Mouse (Mus musculus): Measurements from ENCODE around the gene Olfr1039. TPM values are rescaled to one million over a fixed set of nuclear protein-coding genes. Genes with fewer than 3 reads are reported as not detected.
"Not testable (repeated sequence)": the region's sequence is repeated elsewhere in the genome, so short reads cannot be mapped to it uniquely, and the experiment has no call there.

The Olfr1039 gene
- not detected in 2 replicates for polyA plus RNA-seq (2015; fragmentation: Nextera tagmentation; extraction: Ambion mirVana)

GRCm38 (mm10) chr2:86135828-86136227 is at the start of gene Olfr1039:
Olfr1039 (minus strand) TSS chr2:86135928.
- WGBS: 96% methylated on average over 1 of the region's 1 CpGs
- no peaks in the 10 kb centered on the region for H3K4me1 ChIP-seq (replicated peaks)

DNA sequence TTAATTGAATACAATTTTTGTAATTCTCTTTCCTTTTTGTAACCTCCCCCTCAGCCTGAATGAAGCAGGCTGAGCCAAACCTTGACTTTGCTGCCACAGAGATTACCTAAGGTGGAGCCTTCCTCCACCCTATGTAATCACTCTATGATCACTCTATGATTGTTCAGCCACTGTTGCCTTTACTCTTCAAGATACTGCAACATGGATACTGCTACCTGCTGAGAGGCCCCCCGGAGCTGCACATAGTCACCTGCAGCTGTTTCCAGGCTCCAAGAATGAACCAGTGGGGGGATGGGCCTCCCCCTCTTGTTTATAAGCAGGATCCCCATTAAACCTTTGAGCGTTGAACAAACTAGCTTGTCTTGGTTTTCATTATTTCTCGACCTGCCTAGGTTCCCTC is 44.2 kb upstream of the Olfr1039 start:
- H3K36me3 ChIP-seq: no peaks in the 10 kb centered on the region
- no peak overlapping the region for H3K4me3 ChIP-seq
- ATAC-seq (ENCODE audit: low read depth): no peak
- no peak overlapping the region for H3K27ac ChIP-seq (replicated peaks)
- WGBS: 79% methylated on average over 3 of the region's 3 CpGs
- no peak overlapping the region for H3K4me2 ChIP-seq
- no peaks in the 10 kb centered on the region for H3K4me1 ChIP-seq (replicated peaks)
- H3K27me3 ChIP-seq: no peaks in the 10 kb centered on the region
- no peak overlapping the region for H3K9ac ChIP-seq
- no peaks in the 10 kb centered on the region for H3K9me3 ChIP-seq

More at GRCm38 (mm10) chr2:86135828-86136227, at the start of gene Olfr1039:
- no peak for ATAC-seq (ENCODE audit: low read depth)
- no peak within 1 kb of the TSS for H3K9ac ChIP-seq
- no peak within 1 kb of the TSS for H3K27ac ChIP-seq (replicated peaks)
- H3K36me3 ChIP-seq: no peaks in the 10 kb centered on the region
- H3K9me3 ChIP-seq: no peaks in the 10 kb centered on the region
- no peaks in the 10 kb centered on the region for H3K27me3 ChIP-seq
- H3K4me2 ChIP-seq: no peak within 1 kb of the TSS
- no peak within 1 kb of the TSS for H3K4me3 ChIP-seq

DNA sequence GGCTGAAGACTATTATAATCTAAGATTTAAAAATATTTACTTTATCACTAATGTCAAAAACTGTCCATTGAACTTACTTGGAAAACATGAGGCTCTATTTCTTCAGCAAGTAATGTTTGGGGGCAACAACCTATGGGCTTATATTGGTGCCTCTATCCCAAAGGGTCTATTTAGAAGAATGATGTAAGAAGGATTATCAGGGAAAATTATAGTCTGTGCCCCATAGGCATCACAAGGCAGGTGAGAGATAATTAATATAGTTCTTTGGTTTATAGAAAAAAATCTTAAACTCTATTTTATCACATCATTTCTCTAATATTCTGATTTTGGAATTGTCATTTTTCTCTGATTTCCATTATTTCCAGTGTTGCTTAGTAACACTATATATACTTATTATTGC is 42.0 kb upstream of the Olfr1039 start, which contains the start of gene Olfr1044:
TSS of gene Olfr1044 (minus strand) at position 101 of the 400 bp plus-strand sequence.
- Histone ChIP-seq H3K9me3 (no peaks in the 10 kb centered on the region), H3K27ac (replicated peaks) (no peak within 1 kb of the TSS), H3K27me3 (no peaks in the 10 kb centered on the region), H3K4me3 (no peak within 1 kb of the TSS), H3K4me1 (replicated peaks) (no peaks in the 10 kb centered on the region), H3K36me3 (no peaks in the 10 kb centered on the region), H3K4me2 (no peak within 1 kb of the TSS), H3K9ac (no peak within 1 kb of the TSS)
- ATAC-seq (ENCODE audit: low read depth): no peak

GRCm38 (mm10) chr2:86175422-86175821 is 39.7 kb upstream of the Olfr1039 start:
- not testable (repeated sequence) for H3K4me2 ChIP-seq; H3K9ac ChIP-seq; H3K4me3 ChIP-seq; ATAC-seq (ENCODE audit: low read depth); H3K27ac ChIP-seq (replicated peaks); H3K27me3 ChIP-seq; H3K36me3 ChIP-seq; H3K4me1 ChIP-seq (replicated peaks); H3K9me3 ChIP-seq
- WGBS: 86% methylated on average over 7 of the region's 7 CpGs

GRCm38 (mm10) chr2:86167422-86167821 is 31.7 kb upstream of the Olfr1039 start, which contains the start of gene Olfr1043:
Olfr1043 (minus strand) TSS chr2:86167522.
- H3K9me3 ChIP-seq: no peaks in the 10 kb centered on the region
- no peak within 1 kb of the TSS for H3K9ac ChIP-seq
- no peak within 1 kb of the TSS for H3K4me3 ChIP-seq
- H3K36me3 ChIP-seq: no peaks in the 10 kb centered on the region
- no peak within 1 kb of the TSS for H3K27ac ChIP-seq (replicated peaks)
- ATAC-seq (ENCODE audit: low read depth): no peak
- no peaks in the 10 kb centered on the region for H3K4me1 ChIP-seq (replicated peaks)
- no peaks in the 10 kb centered on the region for H3K27me3 ChIP-seq
- no peak within 1 kb of the TSS for H3K4me2 ChIP-seq
- 88% methylated on average over 2 of the region's 2 CpGs for WGBS

DNA sequence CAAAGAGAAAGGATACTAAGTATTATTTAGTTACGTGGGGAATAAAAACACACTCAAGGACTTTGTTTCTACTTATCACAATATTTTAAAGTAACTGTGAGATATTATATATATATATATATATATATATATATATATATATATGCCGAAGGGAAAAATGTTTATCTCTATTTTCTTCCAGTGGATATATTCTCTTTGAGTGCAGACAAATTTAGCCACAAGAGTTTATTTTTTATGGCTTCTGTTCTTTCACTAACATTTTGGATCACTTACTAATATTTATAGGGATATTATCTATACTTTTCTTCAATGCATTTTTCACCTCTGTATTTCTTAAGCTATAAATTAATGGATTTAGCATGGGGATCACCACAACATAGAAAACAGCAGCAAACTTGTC is 26.0 kb upstream of the Olfr1039 start, which contains the start of gene Olfr1042:
TSS of gene Olfr1042 (minus strand) at position 101 of the 400 bp plus-strand sequence.
- no peak for ATAC-seq (ENCODE audit: low read depth)
- no peak within 1 kb of the TSS for H3K4me3 ChIP-seq
- H3K4me1 ChIP-seq (replicated peaks): no peaks in the 10 kb centered on the region
- no peak within 1 kb of the TSS for H3K27ac ChIP-seq (replicated peaks)
- H3K36me3 ChIP-seq: no peaks in the 10 kb centered on the region
- WGBS: 91% methylated on average over 2 of the region's 2 CpGs
- H3K27me3 ChIP-seq: no peaks in the 10 kb centered on the region
- no peak within 1 kb of the TSS for H3K9ac ChIP-seq
- H3K9me3 ChIP-seq: no peaks in the 10 kb centered on the region
- no peak within 1 kb of the TSS for H3K4me2 ChIP-seq

DNA sequence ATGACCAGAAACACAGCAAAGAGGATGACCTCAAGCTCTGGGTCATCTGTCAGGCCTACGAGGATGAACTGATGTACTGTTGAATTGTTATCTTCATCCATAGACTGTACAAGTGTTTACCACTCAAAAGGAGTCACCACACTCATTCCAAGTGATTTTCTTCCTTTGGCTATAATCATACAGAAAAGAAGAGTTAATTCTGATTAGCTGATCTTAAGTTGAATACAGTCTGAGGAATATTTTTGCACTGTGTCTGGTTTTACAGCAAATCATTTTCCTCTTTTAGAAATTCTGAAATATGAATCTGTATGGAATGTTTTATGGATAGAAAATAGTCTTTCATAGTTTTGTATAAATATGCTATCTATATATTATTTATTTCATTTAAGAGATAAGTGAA is 10.9 kb upstream of the Olfr1039 start, which contains the start of gene Olfr1040:
TSS of gene Olfr1040 (minus strand) at position 101 of the 400 bp plus-strand sequence.
- 76% methylated on average over 1 of the region's 1 CpGs for WGBS

GRCm38 (mm10) chr2:86087285-86087684 is 48.4 kb downstream of the Olfr1039 start, which contains the start of gene Olfr1037:
Olfr1037 (minus strand) TSS chr2:86087385.
- Histone ChIP-seq H3K9ac (no peak within 1 kb of the TSS), H3K4me1 (replicated peaks) (no peaks in the 10 kb centered on the region), H3K4me2 (no peak within 1 kb of the TSS), H3K27ac (replicated peaks) (no peak within 1 kb of the TSS), H3K9me3 (no peaks in the 10 kb centered on the region), H3K4me3 (no peak within 1 kb of the TSS), H3K27me3 (no peaks in the 10 kb centered on the region), H3K36me3 (no peaks in the 10 kb centered on the region)
- ATAC-seq (ENCODE audit: low read depth): no peak
- WGBS: 93% methylated on average over 2 of the region's 2 CpGs

More for the DNA sequence above, 10.9 kb upstream of the Olfr1039 start, which contains the start of gene Olfr1040:
- H3K36me3 ChIP-seq: no peaks in the 10 kb centered on the region
- no peak within 1 kb of the TSS for H3K4me2 ChIP-seq
- H3K27me3 ChIP-seq: no peaks in the 10 kb centered on the region
- H3K9ac ChIP-seq: no peak within 1 kb of the TSS
- no peak within 1 kb of the TSS for H3K27ac ChIP-seq (replicated peaks)
- H3K4me1 ChIP-seq (replicated peaks): no peaks in the 10 kb centered on the region
- H3K9me3 ChIP-seq: peaks cover 4% of the 10 kb centered on the region; the same call in 1 of the 2 replicates
- H3K4me3 ChIP-seq: no peak within 1 kb of the TSS
- ATAC-seq (ENCODE audit: low read depth): no peak

GRCm38 (mm10) chr2:86080478-86080877 is 55.2 kb downstream of the Olfr1039 start:
- not testable (repeated sequence) for H3K4me2 ChIP-seq; H3K4me1 ChIP-seq (replicated peaks); H3K27me3 ChIP-seq; H3K9ac ChIP-seq; H3K27ac ChIP-seq (replicated peaks); H3K9me3 ChIP-seq; ATAC-seq (ENCODE audit: low read depth); H3K4me3 ChIP-seq; H3K36me3 ChIP-seq
- WGBS: 90% methylated on average over 1 of the region's 1 CpGs

Other genes with a start within 250 kb of the Olfr1039 start
- not detected in 2 replicates for gene Olfr1024, start 230.9 kb downstream of the Olfr1039 start, polyA plus RNA-seq (2015; fragmentation: Nextera tagmentation; extraction: Ambion mirVana)
- gene Olfr1025-ps1, start 220.7 kb downstream of the Olfr1039 start, polyA plus RNA-seq (2015; fragmentation: Nextera tagmentation; extraction: Ambion mirVana): not detected in 2 replicates
- gene Olfr1026, start 214.4 kb downstream of the Olfr1039 start, polyA plus RNA-seq (2015; fragmentation: Nextera tagmentation; extraction: Ambion mirVana): not detected in 2 replicates
- gene Olfr1028, start 185.5 kb downstream of the Olfr1039 start, polyA plus RNA-seq (2015; fragmentation: Nextera tagmentation; extraction: Ambion mirVana): not detected in 2 replicates
- gene Olfr1029, start 162.0 kb downstream of the Olfr1039 start, polyA plus RNA-seq (2015; fragmentation: Nextera tagmentation; extraction: Ambion mirVana): not detected in 2 replicates
- gene Olfr1030, start 156.7 kb downstream of the Olfr1039 start, polyA plus RNA-seq (2015; fragmentation: Nextera tagmentation; extraction: Ambion mirVana): not detected in 2 replicates
- gene Olfr1031, start 145.6 kb downstream of the Olfr1039 start, polyA plus RNA-seq (2015; fragmentation: Nextera tagmentation; extraction: Ambion mirVana): not detected in 2 replicates
- gene Olfr1032, start 130.4 kb downstream of the Olfr1039 start, polyA plus RNA-seq (2015; fragmentation: Nextera tagmentation; extraction: Ambion mirVana): not detected in 2 replicates
- gene Olfr1033, start 115.3 kb downstream of the Olfr1039 start, polyA plus RNA-seq (2015; fragmentation: Nextera tagmentation; extraction: Ambion mirVana): not detected in 2 replicates
- not detected in 2 replicates for gene Olfr1034, start 90.1 kb downstream of the Olfr1039 start, polyA plus RNA-seq (2015; fragmentation: Nextera tagmentation; extraction: Ambion mirVana)
- not detected in 2 replicates for gene Olfr1036, start 61.9 kb downstream of the Olfr1039 start, polyA plus RNA-seq (2015; fragmentation: Nextera tagmentation; extraction: Ambion mirVana)
- gene Olfr1037, start 48.5 kb downstream of the Olfr1039 start, polyA plus RNA-seq (2015; fragmentation: Nextera tagmentation; extraction: Ambion mirVana): not detected in 2 replicates
- not detected in 2 replicates for gene Olfr1040, start 10.8 kb upstream of the Olfr1039 start, polyA plus RNA-seq (2015; fragmentation: Nextera tagmentation; extraction: Ambion mirVana)
- gene Olfr1042, start 25.9 kb upstream of the Olfr1039 start, polyA plus RNA-seq (2015; fragmentation: Nextera tagmentation; extraction: Ambion mirVana): not detected in 2 replicates
- gene Olfr1043, start 31.6 kb upstream of the Olfr1039 start, polyA plus RNA-seq (2015; fragmentation: Nextera tagmentation; extraction: Ambion mirVana): not detected in 2 replicates
- not detected in 2 replicates for gene Olfr1044, start 41.9 kb upstream of the Olfr1039 start, polyA plus RNA-seq (2015; fragmentation: Nextera tagmentation; extraction: Ambion mirVana)
- gene Olfr52, start 49.8 kb upstream of the Olfr1039 start, polyA plus RNA-seq (2015; fragmentation: Nextera tagmentation; extraction: Ambion mirVana): not detected in 2 replicates
- not detected in 2 replicates for gene Olfr1045, start 67.1 kb upstream of the Olfr1039 start, polyA plus RNA-seq (2015; fragmentation: Nextera tagmentation; extraction: Ambion mirVana)
- gene Olfr1046, start 83.4 kb upstream of the Olfr1039 start, polyA plus RNA-seq (2015; fragmentation: Nextera tagmentation; extraction: Ambion mirVana): not detected in 2 replicates
- not detected in 2 replicates for gene Olfr1047, start 95.5 kb upstream of the Olfr1039 start, polyA plus RNA-seq (2015; fragmentation: Nextera tagmentation; extraction: Ambion mirVana)
- gene Olfr1048, start 104.4 kb upstream of the Olfr1039 start, polyA plus RNA-seq (2015; fragmentation: Nextera tagmentation; extraction: Ambion mirVana): not detected in 2 replicates
- not detected in 2 replicates for gene Olfr1049, start 122.4 kb upstream of the Olfr1039 start, polyA plus RNA-seq (2015; fragmentation: Nextera tagmentation; extraction: Ambion mirVana)
- gene Olfr1051, start 143.2 kb upstream of the Olfr1039 start, polyA plus RNA-seq (2015; fragmentation: Nextera tagmentation; extraction: Ambion mirVana): not detected in 2 replicates
- not detected in 2 replicates for gene Olfr1052, start 156.5 kb upstream of the Olfr1039 start, polyA plus RNA-seq (2015; fragmentation: Nextera tagmentation; extraction: Ambion mirVana)
- gene Olfr1053, start 179.4 kb upstream of the Olfr1039 start, polyA plus RNA-seq (2015; fragmentation: Nextera tagmentation; extraction: Ambion mirVana): not detected in 2 replicates
- gene Olfr1054, start 199.5 kb upstream of the Olfr1039 start, polyA plus RNA-seq (2015; fragmentation: Nextera tagmentation; extraction: Ambion mirVana): not detected in 2 replicates
- not detected in 2 replicates for gene Olfr1055, start 214.4 kb upstream of the Olfr1039 start, polyA plus RNA-seq (2015; fragmentation: Nextera tagmentation; extraction: Ambion mirVana)
- not detected in 2 replicates for gene Olfr1056, start 226.5 kb upstream of the Olfr1039 start, polyA plus RNA-seq (2015; fragmentation: Nextera tagmentation; extraction: Ambion mirVana)
- not detected in 2 replicates for gene Olfr1057, start 242.5 kb upstream of the Olfr1039 start, polyA plus RNA-seq (2015; fragmentation: Nextera tagmentation; extraction: Ambion mirVana)

Data from neural tube, embryonic 13.5 days (tissue).